Mouse (Mus musculus) lung, adult 2 months (tissue): Measurements from ENCODE around the gene Izumo2.

Experiments
- CTCF ChIP-seq: fragments of 200-500 bp; IDR thresholded peaks from 2 replicates; pipeline ENCODE4 v1.5.1; 2011; ENCODE audit warnings: mild to moderate bottlenecking, low read length, control low read depth; ENCODE audit not compliant: insufficient read depth
- POLR2A ChIP-seq: fragments of 200-500 bp; IDR thresholded peaks from 2 replicates; pipeline ENCODE4 v1.6.1; 2011; ENCODE audit warnings: low read depth, mild to moderate bottlenecking, control low read depth, low read length, borderline replicate concordance; ENCODE audit errors: extremely low read depth

DNA sequence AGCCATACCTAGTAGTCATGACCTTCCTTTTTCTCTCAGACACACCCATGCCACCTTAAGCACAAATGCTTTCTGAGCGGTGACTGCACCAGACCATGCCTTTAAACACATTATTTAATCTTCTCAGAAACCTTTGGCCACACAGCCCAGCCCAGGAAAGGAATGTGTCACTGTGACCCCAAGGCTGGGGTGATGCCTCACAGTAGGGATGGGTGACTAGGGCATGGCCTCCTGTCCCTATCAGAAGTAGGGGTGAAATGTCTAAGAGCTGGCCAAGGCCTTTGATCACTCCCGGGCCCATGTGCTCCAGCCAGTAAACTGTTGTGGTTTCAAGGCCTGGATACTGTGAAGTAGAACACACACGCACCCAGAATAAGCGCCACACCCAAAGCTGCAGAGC, 13.3 kb upstream of the Izumo2 start:
- TF ChIP-seq POLR2A (no peak), CTCF (no peak)
